Mouse (Mus musculus): ENCODE data around the gene Gpr88. TPM values are rescaled to one million over a fixed set of nuclear protein-coding genes. Genes with fewer than 3 reads are reported as not detected.
A peak's percentile ranks its signal among the peaks of the same experiment; 100 is the strongest.

Gpr88 gene
- polyA plus RNA-seq, 1 experiment from 2014 or later = 0.30 TPM

DNA sequence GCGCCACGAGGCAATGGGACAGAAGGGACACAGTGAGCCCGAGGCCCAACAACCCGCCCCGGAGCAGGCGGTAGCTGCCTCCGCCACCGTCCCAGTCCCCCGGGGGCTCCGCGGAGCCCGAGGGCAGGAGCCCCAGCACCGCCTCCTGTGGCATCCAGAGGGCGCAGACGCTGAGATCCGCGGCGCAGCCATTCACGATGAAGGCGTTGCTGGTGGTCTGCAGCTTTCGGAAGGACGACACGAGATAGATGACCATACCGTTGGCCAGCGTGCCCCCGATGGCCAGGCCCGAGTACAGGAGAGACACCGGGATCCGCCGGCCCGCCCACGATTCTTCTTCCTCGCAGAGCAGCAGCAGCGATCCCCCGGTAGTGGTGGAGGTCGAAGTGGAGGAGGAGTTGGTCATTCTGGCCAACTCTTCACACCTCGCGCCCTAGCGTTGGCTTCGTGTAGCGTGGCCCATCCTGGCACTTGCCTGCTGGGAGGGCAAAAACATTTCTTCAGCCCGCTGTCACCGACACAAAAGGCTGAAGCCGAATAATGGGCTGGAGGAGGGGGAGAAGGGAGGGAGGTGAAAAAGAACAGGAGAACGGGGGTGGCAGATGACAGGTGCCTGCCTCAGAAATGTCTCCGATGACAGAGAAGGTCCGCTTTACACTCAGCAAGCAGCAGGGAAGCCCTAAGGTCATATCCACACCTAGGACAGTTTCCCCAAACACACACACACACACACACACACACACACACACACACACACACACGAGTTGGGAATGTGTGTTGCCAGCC, 855 bp downstream of the Gpr88 start:
- WGBS = under 1% methylated on average over 43 of the region's 48 CpGs
- TF ChIP-seq CTCF (IDR thresholded peaks at IDR 0.05; ENCODE audit: low read depth) = no peak
- Histone ChIP-seq H3K9me3 (replicated peaks; ENCODE audit: low read length) (no peaks in the 10 kb centered on the region), H3K4me3 (replicated peaks; ENCODE audit: low read depth, low read length) (peak overlapping the region; percentile 47), H3K27ac (no peak overlapping the region), H3K4me2 (ENCODE audit: low read length) (peak overlapping the region; percentile 94), H3K4me1 (replicated peaks; ENCODE audit: insufficient read depth, low read length) (peaks cover 14% of the 10 kb centered on the region; the same call in 1 of the 2 replicates), H3K9ac (ENCODE audit: low read depth, low read length) (no peak overlapping the region), H3K36me3 (ENCODE audit: insufficient read depth, low read length) (no peaks in the 10 kb centered on the region), H3K27me3 (ENCODE audit: insufficient read depth, low read length) (peaks cover 32% of the 10 kb centered on the region)
- peak; percentile 47 for ATAC-seq (replicated peaks; ENCODE audit: low FRiP score, low read depth)
- peak; percentile 14 for DNase-seq (ENCODE audit: low spot score)

DNA sequence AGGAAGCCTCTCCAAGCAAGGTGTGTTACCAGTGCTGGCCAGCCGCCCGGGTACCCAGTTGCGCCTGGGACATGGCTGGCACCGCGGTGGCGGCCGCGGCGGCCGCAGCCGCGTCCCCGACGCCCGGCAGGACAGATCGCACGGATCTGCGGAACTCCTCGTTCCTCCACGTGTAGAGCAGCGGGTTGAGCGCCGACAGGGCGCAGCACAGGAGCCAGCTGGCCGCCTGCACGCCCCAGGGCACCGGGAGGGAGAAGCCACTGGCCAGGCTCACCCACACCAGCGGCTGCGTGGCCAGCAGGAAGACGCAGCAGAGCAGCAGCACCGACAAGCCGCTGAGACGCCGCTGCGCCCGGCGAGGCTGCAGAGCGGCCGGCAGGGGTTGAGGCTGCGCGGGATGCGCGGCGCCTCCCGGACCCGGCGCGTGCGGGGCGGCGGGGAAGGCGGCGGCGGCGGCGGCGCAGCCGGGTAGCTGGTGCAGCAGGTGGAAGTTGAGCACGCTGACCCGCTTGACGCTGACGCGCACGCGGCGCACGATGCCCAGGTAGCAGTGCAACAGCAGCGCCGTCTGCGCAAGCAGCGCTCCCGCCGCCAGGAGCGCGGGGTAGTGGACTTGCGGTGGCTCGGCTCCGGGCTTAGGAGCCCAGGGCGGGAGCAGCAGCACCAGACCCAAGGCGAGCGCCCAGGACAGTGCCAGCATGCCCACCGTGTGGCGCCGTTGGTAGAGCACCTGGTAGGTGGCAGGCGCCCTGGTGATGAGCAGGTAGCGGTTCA, 1.6 kb downstream of the Gpr88 start:
- Histone ChIP-seq H3K4me3 (replicated peaks; ENCODE audit: low read depth, low read length) (peak overlapping the region; percentile 47), H3K9me3 (replicated peaks; ENCODE audit: low read length) (no peaks in the 10 kb centered on the region), H3K9ac (ENCODE audit: low read depth, low read length) (peak overlapping the region; percentile 32; the same call in 1 of the 2 replicates), H3K4me1 (replicated peaks; ENCODE audit: insufficient read depth, low read length) (peaks cover 14% of the 10 kb centered on the region; the same call in 1 of the 2 replicates), H3K27ac (no peak overlapping the region), H3K27me3 (ENCODE audit: insufficient read depth, low read length) (peaks cover 32% of the 10 kb centered on the region), H3K4me2 (ENCODE audit: low read length) (peak overlapping the region; percentile 94), H3K36me3 (ENCODE audit: insufficient read depth, low read length) (no peaks in the 10 kb centered on the region)
- WGBS = under 1% methylated on average over 80 of the region's 86 CpGs
- DNase-seq (ENCODE audit: low spot score) (peak; percentile 12), ATAC-seq (replicated peaks; ENCODE audit: low FRiP score, low read depth) (peak; percentile 64)
- TF ChIP-seq CTCF (IDR thresholded peaks at IDR 0.05; ENCODE audit: low read depth) = no peak

DNA sequence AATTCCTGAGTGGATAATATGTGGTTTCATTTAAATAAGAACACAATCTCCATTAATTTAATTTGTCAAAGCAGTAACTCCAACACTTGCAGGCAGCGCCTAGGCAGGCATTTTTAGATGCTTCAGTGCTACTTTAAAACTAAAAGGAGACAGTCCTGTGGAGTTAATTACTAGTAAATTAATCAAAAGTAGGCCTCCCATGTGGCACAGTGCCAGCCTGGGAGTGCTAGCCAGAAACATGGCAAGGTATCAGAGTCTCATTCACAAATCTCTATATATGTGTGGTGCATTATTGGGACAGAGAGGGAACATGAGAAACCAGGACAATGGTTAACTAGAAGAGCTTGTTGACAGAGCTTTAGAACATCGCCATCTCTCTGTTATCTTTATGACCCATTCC, 4.3 kb downstream of the Gpr88 start:
- Histone ChIP-seq H3K27me3 (ENCODE audit: insufficient read depth, low read length) (peaks cover 31% of the 10 kb centered on the region), H3K36me3 (ENCODE audit: insufficient read depth, low read length) (no peaks in the 10 kb centered on the region), H3K4me3 (replicated peaks; ENCODE audit: low read depth, low read length) (no peak overlapping the region), H3K27ac (no peak overlapping the region), H3K9me3 (replicated peaks; ENCODE audit: low read length) (no peaks in the 10 kb centered on the region), H3K4me2 (ENCODE audit: low read length) (no peak overlapping the region), H3K9ac (ENCODE audit: low read depth, low read length) (no peak overlapping the region), H3K4me1 (replicated peaks; ENCODE audit: insufficient read depth, low read length) (peaks cover 14% of the 10 kb centered on the region; the same call in 1 of the 2 replicates)
- no peak for TF ChIP-seq CTCF (IDR thresholded peaks at IDR 0.05; ENCODE audit: low read depth)
- DNase-seq (ENCODE audit: low spot score) (no peak), ATAC-seq (replicated peaks; ENCODE audit: low FRiP score, low read depth) (no peak)
- WGBS = 70% methylated on average over 2 of the region's 2 CpGs

DNA sequence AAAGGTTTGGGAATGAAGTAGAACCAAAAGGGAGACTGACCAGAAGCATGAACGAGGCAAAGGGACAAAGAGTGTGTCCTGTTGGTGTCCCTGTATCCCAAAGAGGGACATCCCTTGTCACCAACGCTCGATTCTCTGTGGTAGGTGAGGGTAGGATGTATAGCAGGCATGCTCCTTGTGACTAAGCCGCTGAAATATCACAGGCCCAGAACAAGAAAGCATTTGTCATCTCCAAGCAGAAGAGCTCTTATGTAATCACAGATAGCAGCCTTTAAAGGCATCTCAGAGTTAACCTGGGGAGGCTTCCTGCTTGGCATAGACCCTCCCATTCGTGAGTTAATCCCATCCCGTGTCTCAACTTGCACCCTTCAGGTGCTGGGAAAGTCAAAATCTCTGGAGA, 8.8 kb downstream of the Gpr88 start:
- no peak for TF ChIP-seq CTCF (IDR thresholded peaks at IDR 0.05; ENCODE audit: low read depth)
- WGBS = 62% methylated on average over 6 of the region's 6 CpGs
- ATAC-seq (replicated peaks; ENCODE audit: low FRiP score, low read depth) = no peak

DNA sequence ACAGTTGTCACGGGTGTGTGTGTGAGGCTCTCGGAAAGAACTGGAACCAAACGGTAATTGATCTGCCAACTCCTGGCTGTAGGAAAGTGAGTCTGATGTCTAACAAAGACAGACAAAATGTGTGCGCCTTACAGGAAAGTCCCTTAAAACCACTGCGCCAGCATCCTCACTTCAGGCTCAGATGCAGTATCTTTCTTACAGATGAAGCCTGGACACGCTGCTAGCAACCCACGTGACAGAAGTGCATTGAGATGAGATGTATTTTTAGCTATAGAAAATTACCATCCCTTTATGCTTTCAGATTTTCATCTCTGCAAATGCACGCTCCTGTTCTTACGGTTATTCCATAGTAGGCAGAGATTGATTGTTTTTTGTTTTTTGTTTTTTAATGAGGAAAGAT, 10.6 kb downstream of the Gpr88 start:
- no peaks in the 10 kb centered on the region for H3K4me1 ChIP-seq (replicated peaks; ENCODE audit: insufficient read depth, low read length)
- H3K4me3 ChIP-seq (replicated peaks; ENCODE audit: low read depth, low read length) = no peak overlapping the region
- no peaks in the 10 kb centered on the region for H3K9me3 ChIP-seq (replicated peaks; ENCODE audit: low read length)
- no peak overlapping the region for H3K4me2 ChIP-seq (ENCODE audit: low read length)
- H3K9ac ChIP-seq (ENCODE audit: low read depth, low read length) = no peak overlapping the region
- no peaks in the 10 kb centered on the region for H3K27me3 ChIP-seq (ENCODE audit: insufficient read depth, low read length)
- H3K36me3 ChIP-seq (ENCODE audit: insufficient read depth, low read length) = no peaks in the 10 kb centered on the region
- no peak for ATAC-seq (replicated peaks; ENCODE audit: low FRiP score, low read depth)
- DNase-seq (ENCODE audit: low spot score) = no peak
- no peak for TF ChIP-seq CTCF (IDR thresholded peaks at IDR 0.05; ENCODE audit: low read depth)
- H3K27ac ChIP-seq = no peak overlapping the region
- WGBS = 73% methylated on average over 9 of the region's 9 CpGs

More for the DNA sequence above, 8.8 kb downstream of the Gpr88 start:
- H3K4me3 ChIP-seq (replicated peaks; ENCODE audit: low read depth, low read length) = no peak overlapping the region
- H3K36me3 ChIP-seq (ENCODE audit: insufficient read depth, low read length) = no peaks in the 10 kb centered on the region
- no peak overlapping the region for H3K4me2 ChIP-seq (ENCODE audit: low read length)
- DNase-seq (ENCODE audit: low spot score) = no peak
- H3K9ac ChIP-seq (ENCODE audit: low read depth, low read length) = no peak overlapping the region
- H3K27ac ChIP-seq = no peak overlapping the region
- H3K9me3 ChIP-seq (replicated peaks; ENCODE audit: low read length) = no peaks in the 10 kb centered on the region
- no peaks in the 10 kb centered on the region for H3K4me1 ChIP-seq (replicated peaks; ENCODE audit: insufficient read depth, low read length)
- H3K27me3 ChIP-seq (ENCODE audit: insufficient read depth, low read length) = no peaks in the 10 kb centered on the region

DNA sequence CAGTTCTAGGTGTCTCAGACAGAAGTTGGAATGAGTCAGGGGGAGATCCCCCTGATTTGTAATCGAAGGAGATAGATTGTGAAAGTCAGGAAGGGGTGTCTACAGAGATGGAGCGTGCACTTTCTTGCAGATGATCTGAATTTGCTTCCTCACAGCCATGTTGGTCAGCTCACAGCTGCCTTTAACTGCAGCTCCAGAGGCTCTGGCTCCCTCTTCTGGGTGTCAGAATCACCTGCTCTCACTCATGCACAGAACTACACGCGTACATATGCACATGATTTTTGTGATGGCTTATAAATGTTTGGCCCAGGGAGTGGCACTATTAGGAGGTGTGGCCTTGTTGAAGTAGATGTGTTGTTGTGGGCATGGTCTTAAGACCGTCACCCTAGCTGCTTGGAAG, 15.8 kb downstream of the Gpr88 start:
- Histone ChIP-seq H3K27me3 (ENCODE audit: insufficient read depth, low read length) (no peaks in the 10 kb centered on the region), H3K9me3 (replicated peaks; ENCODE audit: low read length) (no peaks in the 10 kb centered on the region), H3K4me1 (replicated peaks; ENCODE audit: insufficient read depth, low read length) (no peaks in the 10 kb centered on the region), H3K4me3 (replicated peaks; ENCODE audit: low read depth, low read length) (no peak overlapping the region), H3K9ac (ENCODE audit: low read depth, low read length) (no peak overlapping the region), H3K36me3 (ENCODE audit: insufficient read depth, low read length) (no peaks in the 10 kb centered on the region), H3K4me2 (ENCODE audit: low read length) (no peak overlapping the region), H3K27ac (no peak overlapping the region)
- ATAC-seq (replicated peaks; ENCODE audit: low FRiP score, low read depth) (no peak), DNase-seq (ENCODE audit: low spot score) (no peak)
- 90% methylated on average over 5 of the region's 5 CpGs for WGBS
- peak; percentile 52 for TF ChIP-seq CTCF (IDR thresholded peaks at IDR 0.05; ENCODE audit: low read depth)

Measured in kidney, postnatal 0 days (tissue).